Mouse (Mus musculus): Measurements from ENCODE around the gene Ppfia4.

DNA sequence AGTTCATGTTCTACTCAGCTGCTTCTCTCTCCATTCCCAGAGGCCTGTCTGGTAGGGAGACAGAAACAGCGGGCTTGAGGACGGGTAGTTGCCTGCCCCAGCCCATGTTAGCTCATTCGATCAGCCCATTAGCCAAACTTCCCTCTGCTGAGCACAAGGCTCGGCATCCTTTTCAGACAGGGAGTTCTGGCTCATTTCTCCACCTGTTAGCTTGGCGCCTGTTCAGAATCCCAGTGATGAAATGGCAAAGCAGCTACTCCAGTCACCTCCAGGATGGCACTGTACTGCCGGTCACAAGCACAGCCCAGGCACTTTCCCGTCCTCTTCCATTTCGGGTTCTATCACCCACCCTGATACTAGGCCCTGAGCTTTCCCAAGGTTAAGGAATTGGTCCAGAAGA is 35.5 kb downstream of the Ppfia4 start:
- TF ChIP-seq CTCF (IDR thresholded peaks at IDR 0.05) (no peak), POLR2A (IDR thresholded peaks at IDR 0.05; ENCODE audit: insufficient read depth, low read depth, low read length) (no peak), EP300 (IDR thresholded peaks at IDR 0.05; ENCODE audit: insufficient read depth, low read depth, low read length) (no peak)
